Mouse (Mus musculus) induced T-regulatory cell, adult 2 months (primary cell): Measurements from ENCODE around the gene Bbof1.

Experiments
- DNase-seq: peaks from one replicate; pipeline ENCODE4 v3.0.0-alpha.2; 2012; ENCODE audit warnings: low read depth

Bbof1 gene

DNA sequence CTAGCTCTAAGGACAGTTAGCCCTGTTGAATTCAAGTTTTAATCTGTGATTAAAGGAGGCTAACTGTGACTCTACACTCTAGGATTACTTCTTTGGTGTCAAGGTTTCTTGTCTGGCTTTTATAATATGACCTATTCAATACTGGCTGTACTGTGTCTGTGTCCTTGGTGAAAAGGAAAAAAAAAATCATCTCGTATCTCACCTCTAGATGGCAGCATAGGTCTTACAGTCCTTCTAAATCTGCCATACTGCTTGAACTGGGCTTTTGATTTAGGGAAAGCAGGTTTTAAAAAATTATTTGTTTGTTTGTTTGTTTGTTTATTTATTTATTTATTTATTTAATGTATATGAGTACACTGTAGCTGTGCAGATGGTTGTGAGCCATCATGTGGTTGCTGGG, 59.8 kb downstream of the Bbof1 start:
- peak; percentile 82 for DNase-seq

DNA sequence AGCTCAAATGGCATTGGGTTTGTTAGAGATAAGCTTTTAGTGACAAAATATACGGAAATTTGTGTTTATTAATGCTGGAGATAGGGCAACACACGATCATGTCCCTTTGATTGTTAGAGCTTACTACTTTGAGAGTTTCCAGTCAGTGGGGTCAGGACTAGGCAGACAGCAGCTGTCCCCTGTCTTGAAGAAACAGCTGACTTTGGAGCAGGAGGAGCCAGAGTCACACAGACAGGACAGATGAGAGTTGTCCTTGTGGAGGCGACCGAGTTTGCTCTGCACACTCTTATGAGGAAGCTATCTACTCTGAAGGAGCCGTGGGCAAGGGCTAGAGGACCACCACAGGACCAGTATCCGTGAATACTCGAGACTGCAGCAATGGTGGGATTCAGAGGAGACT, 70.1 kb downstream of the Bbof1 start:
- no peak for DNase-seq

GRCm38 (mm10) chr12:84481251-84481650, 72.4 kb downstream of the Bbof1 start:
- no peak for DNase-seq

DNA sequence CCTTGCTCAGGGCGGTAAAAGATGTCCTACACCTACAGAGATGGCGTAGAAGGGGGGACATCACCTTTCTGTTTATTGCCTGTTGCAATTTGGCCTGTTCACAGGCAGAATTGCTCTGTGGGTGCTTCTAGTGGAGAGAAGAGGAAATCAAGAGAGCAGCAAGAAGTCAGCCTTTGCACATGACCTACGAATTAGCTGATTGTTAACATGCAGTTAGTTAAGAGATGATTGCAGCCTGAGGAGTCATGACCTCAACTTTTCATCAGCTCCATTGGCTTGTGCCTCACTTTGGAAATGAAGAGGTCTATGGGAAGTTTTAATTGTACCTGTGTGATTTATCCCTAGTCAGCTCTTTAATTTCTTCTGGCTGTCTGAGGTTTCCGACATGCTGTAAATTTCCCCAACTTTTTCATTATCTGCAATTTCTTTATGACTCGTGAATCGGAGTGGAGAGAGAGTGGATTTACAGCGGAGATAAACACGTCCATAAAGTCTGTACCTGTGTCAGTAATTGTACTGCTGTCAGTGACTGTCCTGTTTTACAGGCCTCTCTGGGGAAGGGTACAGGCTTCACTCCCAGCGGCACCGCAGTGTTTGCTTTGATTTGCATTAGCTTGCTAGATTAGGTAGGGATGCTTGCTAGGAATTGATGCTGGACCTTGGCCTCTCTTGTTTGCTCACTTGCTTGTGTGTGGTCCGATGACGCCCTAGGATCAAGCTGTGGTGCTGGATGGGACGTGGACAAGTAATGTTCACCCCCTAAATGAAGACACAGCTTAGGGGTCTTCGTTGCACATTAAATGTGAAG, 74.1 kb downstream of the Bbof1 start:
- no peak for DNase-seq

GRCm38 (mm10) chr12:84487324-84488056, 78.6 kb downstream of the Bbof1 start:
- DNase-seq = no peak
